Mouse (Mus musculus) neural tube, embryonic 12.5 days (tissue): ENCODE measurements at regions not wholly inside any gene's neighbourhood (a gene's known extent, or its start where the extent isn't known, plus 50 kb on each side); places are given as distances from the start of the nearest gene placed in this dataset.

ENCODE experiments used
- ATAC-seq: fragments of 200-750 bp; cut with Nextera tagmentation; 2 replicates; pipeline ENCODE4 v1.8.0; 2017; ENCODE audit warnings: low read depth, mild to moderate bottlenecking, moderate TSS enrichment, moderate library complexity; ENCODE audit not compliant: low FRiP score
- H3K27ac ChIP-seq: fragments of 300-500 bp; sonication (generic); 2 replicates; pipeline ENCODE4 v1.5.1; 2016
- H3K27me3 ChIP-seq: fragments of 300-500 bp; sonication (generic); replicated peaks from 2 replicates; pipeline ENCODE4 v1.6.1; 2016; ENCODE audit warnings: mild to moderate bottlenecking
- H3K36me3 ChIP-seq: fragments of 300-500 bp; sonication (generic); 2 replicates; pipeline ENCODE4 v1.6.1; 2016; ENCODE audit warnings: mild to moderate bottlenecking
- H3K4me1 ChIP-seq: fragments of 300-500 bp; sonication (generic); 2 replicates; pipeline ENCODE4 v1.6.1; 2016
- H3K4me2 ChIP-seq: fragments of 300-500 bp; sonication (generic); replicated peaks from 2 replicates; pipeline ENCODE4 v1.6.1; 2016; ENCODE audit warnings: mild to moderate bottlenecking
- H3K4me3 ChIP-seq: fragments of 300-500 bp; sonication (generic); 2 replicates; pipeline ENCODE4 v1.5.1; 2016
- H3K9ac ChIP-seq: fragments of 300-500 bp; sonication (generic); 2 replicates; pipeline ENCODE4 v1.6.1; 2016; ENCODE audit warnings: mild to moderate bottlenecking
- H3K9me3 ChIP-seq: fragments of 300-500 bp; sonication (generic); 2 replicates; pipeline ENCODE4 v1.6.1; 2016; ENCODE audit warnings: mild to moderate bottlenecking
- WGBS: fragments of 180-500 bp; shearing (Covaris S2); methylation state at CpG from one replicate; pipeline ENCODE4 v1.1.7; 2016; 5-methylcytosine and 5-hydroxymethylcytosine counted together

DNA sequence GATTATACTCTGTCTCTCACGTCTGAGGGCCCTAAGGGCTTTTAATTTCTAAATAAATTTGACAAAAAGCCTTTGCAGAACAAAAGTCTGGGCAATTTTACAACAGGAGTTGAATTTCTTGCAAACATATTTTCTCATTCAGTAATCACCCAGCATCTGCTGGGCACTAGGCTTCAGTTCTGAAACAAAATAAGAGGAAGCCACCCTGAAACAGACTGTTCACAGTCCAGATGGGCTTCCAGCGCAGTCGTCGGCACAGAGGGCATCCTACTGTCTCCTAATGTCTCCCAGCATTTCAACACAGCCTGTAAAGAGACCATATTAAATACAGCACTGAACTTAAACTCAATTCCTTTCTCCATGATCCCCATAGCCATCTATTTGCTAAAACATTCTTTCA, 324.5 kb upstream of the Trib2 start:
- Histone ChIP-seq H3K27me3 (no peaks in the 10 kb centered on the region), H3K4me1 (no peaks in the 10 kb centered on the region), H3K27ac (no peak overlapping the region), H3K36me3 (no peaks in the 10 kb centered on the region), H3K4me2 (no peak overlapping the region), H3K9me3 (no peaks in the 10 kb centered on the region), H3K4me3 (no peak overlapping the region), H3K9ac (no peak overlapping the region)
- no peak for ATAC-seq
- WGBS: 71% methylated on average over 4 of the region's 4 CpGs

DNA sequence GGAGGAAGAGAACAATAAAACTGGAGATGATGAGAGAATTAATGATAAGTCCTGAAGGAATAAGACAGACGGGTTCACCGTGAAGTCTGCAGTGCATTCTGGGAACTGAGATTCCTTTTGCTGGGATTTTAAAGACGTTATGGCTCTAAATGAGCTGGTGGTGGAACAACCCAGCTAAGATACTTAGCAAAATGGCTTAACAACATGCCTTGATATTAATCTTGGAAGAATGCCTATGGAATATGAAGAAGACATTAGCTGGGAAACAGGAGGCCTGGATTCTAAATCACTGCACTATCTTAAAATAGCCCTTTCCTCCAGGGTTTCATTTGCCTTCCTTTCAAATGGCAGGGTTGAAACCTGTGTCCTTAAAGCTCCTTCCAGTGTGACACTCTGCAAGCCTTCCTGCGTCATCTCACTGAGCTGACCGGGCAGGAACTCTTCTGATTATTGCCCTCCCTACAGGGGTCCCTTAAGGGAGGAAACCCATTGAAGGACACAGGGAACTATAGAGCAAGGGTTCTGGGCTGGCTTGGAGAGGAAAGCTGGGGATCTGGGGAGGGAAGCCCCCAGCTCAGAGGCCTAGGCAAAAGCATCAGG, 323.9 kb upstream of the Trib2 start:
- Histone ChIP-seq H3K36me3 (no peaks in the 10 kb centered on the region), H3K27ac (no peak overlapping the region), H3K4me1 (no peaks in the 10 kb centered on the region), H3K9me3 (no peaks in the 10 kb centered on the region), H3K27me3 (no peaks in the 10 kb centered on the region), H3K4me3 (no peak overlapping the region), H3K9ac (no peak overlapping the region), H3K4me2 (no peak overlapping the region)
- ATAC-seq: no peak
- 51% methylated on average over 5 of the region's 5 CpGs for WGBS

DNA sequence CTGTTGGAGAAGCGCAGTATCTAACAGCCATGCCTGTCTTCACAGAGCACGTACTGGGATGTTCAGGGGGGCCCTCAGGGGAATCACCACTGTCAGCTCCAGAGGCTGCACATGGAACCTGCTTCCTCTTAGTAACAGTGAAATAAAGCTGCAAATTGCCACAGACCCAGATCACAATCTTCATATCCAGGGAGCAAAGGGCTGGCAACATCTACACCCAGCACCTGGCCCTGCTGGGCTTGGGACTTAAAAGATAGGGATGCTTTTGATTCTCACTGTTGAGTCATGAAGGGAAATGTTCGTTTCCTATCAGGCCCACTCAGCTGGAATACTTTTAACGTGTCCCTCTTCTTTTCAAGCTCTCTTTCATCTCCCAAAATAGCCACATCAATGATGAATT, 322.4 kb upstream of the Trib2 start:
- no peak overlapping the region for H3K27ac ChIP-seq
- H3K9ac ChIP-seq: no peak overlapping the region
- H3K4me2 ChIP-seq: no peak overlapping the region
- no peaks in the 10 kb centered on the region for H3K9me3 ChIP-seq
- no peaks in the 10 kb centered on the region for H3K4me1 ChIP-seq
- ATAC-seq: no peak
- no peaks in the 10 kb centered on the region for H3K27me3 ChIP-seq
- WGBS: 69% methylated on average over 4 of the region's 4 CpGs
- H3K4me3 ChIP-seq: no peak overlapping the region
- H3K36me3 ChIP-seq: no peaks in the 10 kb centered on the region

DNA sequence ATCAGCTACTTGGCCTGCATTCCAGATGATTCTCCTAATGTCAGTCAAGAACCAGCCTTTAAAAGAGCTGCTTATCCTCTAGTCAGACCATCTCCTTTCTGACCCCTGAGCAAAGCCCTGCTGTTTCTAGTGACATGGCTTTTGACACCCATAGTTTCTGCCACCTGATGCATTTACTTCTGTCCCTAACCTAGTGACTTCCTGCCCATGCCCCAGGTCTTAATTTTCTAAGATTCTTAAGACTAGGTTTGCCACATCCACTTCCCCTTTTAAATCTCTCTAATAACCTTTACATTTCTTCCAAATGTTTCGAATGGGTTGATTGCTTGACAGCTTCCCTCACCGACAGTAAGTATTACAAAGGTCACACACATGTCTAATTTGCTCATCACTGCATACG, 321.1 kb upstream of the Trib2 start:
- 88% methylated on average over 3 of the region's 3 CpGs for WGBS
- Histone ChIP-seq H3K36me3 (no peaks in the 10 kb centered on the region), H3K9ac (no peak overlapping the region), H3K4me3 (no peak overlapping the region), H3K27me3 (no peaks in the 10 kb centered on the region), H3K27ac (no peak overlapping the region), H3K9me3 (no peaks in the 10 kb centered on the region), H3K4me2 (no peak overlapping the region), H3K4me1 (no peaks in the 10 kb centered on the region)
- no peak for ATAC-seq

DNA sequence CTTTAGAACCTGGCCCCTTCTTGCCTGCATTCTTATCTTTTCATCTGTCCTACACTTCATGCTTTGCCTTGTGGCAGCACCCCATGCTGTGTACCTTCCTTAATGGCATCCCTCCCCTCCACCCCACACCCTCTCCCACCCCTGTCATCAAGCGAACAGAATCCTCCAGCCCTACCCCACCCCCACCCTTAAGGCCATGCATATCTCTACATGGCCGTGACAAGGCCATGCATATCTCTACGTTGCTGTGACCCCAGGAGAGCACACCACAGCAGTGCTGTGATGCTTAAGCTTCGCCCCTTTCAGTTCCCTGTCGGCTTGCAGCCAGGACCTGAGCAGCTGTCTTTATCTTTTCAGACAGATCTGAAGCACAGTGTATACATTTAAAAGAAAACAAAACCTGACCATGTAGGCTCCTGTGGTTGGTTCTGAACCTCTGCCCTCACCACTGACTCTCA, 319.5 kb upstream of the Trib2 start:
- Histone ChIP-seq H3K9ac (no peak overlapping the region), H3K4me2 (no peak overlapping the region), H3K27me3 (no peaks in the 10 kb centered on the region), H3K4me1 (no peaks in the 10 kb centered on the region), H3K9me3 (no peaks in the 10 kb centered on the region), H3K4me3 (no peak overlapping the region), H3K36me3 (no peaks in the 10 kb centered on the region), H3K27ac (no peak overlapping the region)
- no peak for ATAC-seq
- WGBS: 29% methylated on average over 5 of the region's 5 CpGs

DNA sequence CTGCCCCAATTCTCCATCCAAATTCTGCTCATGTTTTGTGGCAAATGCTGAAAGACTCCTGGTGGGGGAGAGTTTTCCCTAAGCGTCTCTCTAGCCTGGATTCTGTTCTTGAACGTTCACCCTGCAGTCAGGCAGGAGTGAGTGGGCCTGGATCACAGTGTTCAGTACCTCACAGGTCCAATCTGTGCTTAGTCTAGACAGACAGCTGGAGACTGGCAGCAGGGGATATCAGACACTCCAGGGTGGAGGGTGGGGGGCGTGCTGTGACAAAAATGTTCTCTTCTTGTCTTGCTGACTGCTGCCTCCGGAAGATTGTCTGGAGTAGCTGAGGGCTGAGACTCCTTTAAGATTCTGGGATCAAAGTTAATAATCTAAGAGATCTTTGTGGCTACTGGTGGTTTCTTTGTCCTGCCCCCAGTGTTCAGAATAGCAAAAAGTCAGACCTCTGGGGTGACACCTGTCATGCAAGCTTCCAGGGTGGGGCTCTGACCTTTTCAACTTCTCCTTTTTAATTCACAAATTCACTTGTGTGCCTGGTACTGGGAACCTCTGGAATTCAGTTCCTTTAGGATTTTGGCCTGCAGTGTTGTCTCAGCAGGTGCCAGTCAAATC, 319.0 kb upstream of the Trib2 start:
- Histone ChIP-seq H3K27ac (no peak overlapping the region), H3K9me3 (no peaks in the 10 kb centered on the region), H3K4me2 (no peak overlapping the region), H3K4me1 (no peaks in the 10 kb centered on the region), H3K4me3 (no peak overlapping the region), H3K27me3 (no peaks in the 10 kb centered on the region), H3K9ac (no peak overlapping the region), H3K36me3 (no peaks in the 10 kb centered on the region)
- no peak for ATAC-seq
- WGBS: 35% methylated on average over 4 of the region's 4 CpGs

DNA sequence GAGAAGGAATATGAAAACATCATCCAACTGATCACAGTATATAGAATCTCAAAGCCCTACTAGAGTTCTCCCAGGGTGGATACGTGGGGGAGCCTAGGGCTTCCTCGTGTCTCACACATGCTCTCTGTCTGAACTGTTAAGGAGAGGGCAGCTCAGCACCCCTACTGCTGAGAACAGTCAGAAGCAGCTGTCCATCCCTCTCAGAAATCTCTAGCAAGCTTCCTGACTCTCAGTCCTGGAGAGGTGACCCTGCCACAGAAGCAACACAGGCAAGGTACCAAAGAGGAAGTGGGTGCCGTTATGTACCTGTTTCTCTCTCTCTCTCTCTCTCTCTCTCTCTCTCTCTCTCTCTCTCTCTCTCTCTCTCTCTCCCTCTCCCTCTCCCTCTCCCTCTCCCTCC, 317.7 kb upstream of the Trib2 start:
- Histone ChIP-seq H3K9me3 (no peaks in the 10 kb centered on the region), H3K4me1 (no peaks in the 10 kb centered on the region), H3K4me2 (no peak overlapping the region), H3K9ac (no peak overlapping the region), H3K27ac (no peak overlapping the region), H3K27me3 (no peaks in the 10 kb centered on the region), H3K4me3 (no peak overlapping the region), H3K36me3 (no peaks in the 10 kb centered on the region)
- no peak for ATAC-seq
- 85% methylated on average over 3 of the region's 3 CpGs for WGBS

DNA sequence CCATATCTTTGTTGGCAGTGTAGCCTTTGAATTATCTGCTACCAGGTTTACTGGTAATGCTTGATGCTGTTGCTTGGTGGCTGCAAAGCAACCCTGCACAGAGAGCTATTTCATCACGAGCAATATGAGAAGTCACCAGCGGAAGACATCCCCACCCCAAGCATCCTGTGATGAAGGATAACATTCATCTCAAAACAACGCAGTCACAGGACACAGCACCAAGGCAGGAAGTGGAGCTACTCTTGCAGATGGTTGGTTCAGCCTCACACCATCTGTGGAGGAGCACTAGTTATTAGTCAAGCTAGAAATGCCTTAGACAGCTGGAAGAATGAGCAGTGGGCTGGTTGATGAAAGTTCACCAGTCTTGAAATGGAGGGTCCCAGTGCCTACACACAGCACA, 316.5 kb upstream of the Trib2 start:
- WGBS: 86% methylated on average over 3 of the region's 3 CpGs

DNA sequence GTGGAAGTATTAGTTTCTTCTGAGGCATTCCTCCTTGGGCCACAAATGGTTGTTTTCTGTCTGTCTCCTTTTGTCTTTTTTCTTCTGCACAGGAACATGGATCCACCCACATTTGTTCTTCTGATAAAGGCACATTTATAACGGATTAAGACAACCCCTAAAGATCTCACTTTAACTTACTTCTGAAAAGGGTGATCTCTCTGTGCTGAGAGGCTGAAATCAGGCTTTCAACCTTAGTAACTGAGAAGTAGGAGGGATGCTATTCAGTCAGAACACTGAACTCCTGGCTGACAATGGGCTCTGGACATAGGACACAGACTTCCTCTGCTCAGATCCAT, 315.0 kb upstream of the Trib2 start:
- Histone ChIP-seq H3K4me3 (no peak overlapping the region), H3K27ac (no peak overlapping the region), H3K4me2 (no peak overlapping the region), H3K9ac (no peak overlapping the region), H3K9me3 (no peaks in the 10 kb centered on the region), H3K27me3 (no peaks in the 10 kb centered on the region), H3K4me1 (no peaks in the 10 kb centered on the region), H3K36me3 (no peaks in the 10 kb centered on the region)
- ATAC-seq: no peak
- WGBS: 69% methylated on average over 1 of the region's 1 CpGs

More for the DNA sequence above, 316.5 kb upstream of the Trib2 start:
- H3K36me3 ChIP-seq: no peaks in the 10 kb centered on the region
- no peak for ATAC-seq
- H3K27me3 ChIP-seq: no peaks in the 10 kb centered on the region
- no peaks in the 10 kb centered on the region for H3K4me1 ChIP-seq
- H3K4me3 ChIP-seq: no peak overlapping the region
- no peak overlapping the region for H3K27ac ChIP-seq
- H3K4me2 ChIP-seq: no peak overlapping the region
- no peaks in the 10 kb centered on the region for H3K9me3 ChIP-seq
- no peak overlapping the region for H3K9ac ChIP-seq

DNA sequence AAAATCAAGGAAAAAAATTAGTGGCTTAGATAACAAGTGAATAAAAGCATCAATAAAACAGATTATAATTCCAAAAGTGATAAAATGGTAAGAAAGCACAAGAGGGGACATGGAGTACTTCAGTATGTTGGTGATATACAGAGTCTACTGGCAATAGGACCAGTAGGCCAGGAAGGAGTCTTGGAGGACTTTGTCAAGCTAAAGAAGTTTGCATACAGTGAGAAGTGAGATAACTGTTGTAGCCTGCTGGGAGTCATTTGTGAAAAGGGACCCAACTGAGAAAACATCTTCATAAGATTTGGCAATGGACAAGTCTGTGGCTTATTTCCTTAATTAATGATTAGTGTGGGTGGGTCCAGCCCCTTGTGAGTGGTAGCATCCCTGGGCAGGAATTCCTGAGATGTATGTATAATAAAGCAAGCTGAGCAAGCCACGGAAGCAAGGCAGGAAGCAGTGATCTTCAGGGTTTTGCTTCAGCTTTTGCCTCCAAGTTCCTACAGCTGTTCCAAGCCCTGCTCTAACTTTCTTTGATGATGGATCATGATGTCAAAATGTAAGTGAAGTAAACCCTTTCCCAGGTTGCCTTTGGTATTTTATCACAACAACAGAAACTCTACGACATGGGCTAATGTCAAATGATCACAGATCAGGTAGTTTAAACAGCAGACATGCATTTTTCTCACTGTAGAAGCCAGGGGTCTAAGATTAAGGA, 314.5 kb upstream of the Trib2 start:
- no peak for ATAC-seq
- Histone ChIP-seq H3K36me3 (no peaks in the 10 kb centered on the region), H3K9ac (no peak overlapping the region), H3K27ac (no peak overlapping the region), H3K4me1 (no peaks in the 10 kb centered on the region), H3K4me2 (no peak overlapping the region), H3K9me3 (no peaks in the 10 kb centered on the region), H3K27me3 (no peaks in the 10 kb centered on the region), H3K4me3 (no peak overlapping the region)
- WGBS: 71% methylated on average over 2 of the region's 2 CpGs

DNA sequence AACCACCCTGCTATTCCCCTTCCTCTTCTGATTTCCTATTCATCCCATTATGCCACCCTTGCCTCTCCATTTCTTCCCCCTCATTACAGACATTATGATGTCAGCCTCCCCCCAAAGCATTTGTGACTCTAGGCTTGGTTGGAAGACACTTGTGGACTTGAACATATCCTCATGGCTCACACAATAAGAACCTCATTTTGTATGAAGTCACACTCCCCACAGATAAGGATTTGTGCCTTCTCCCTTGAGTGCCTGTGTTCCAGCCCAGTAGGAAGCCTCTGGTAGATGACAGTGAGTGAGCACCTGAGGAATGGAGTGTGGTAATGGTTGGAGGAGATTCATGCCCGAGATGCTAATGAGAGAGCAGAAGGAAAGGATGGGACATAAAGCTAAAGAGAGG, 313.9 kb upstream of the Trib2 start:
- Histone ChIP-seq H3K27me3 (no peaks in the 10 kb centered on the region), H3K4me3 (no peak overlapping the region), H3K4me2 (no peak overlapping the region), H3K27ac (no peak overlapping the region), H3K9me3 (no peaks in the 10 kb centered on the region), H3K4me1 (no peaks in the 10 kb centered on the region), H3K9ac (no peak overlapping the region), H3K36me3 (no peaks in the 10 kb centered on the region)
- ATAC-seq: no peak
- WGBS: 38% methylated on average over 1 of the region's 1 CpGs

DNA sequence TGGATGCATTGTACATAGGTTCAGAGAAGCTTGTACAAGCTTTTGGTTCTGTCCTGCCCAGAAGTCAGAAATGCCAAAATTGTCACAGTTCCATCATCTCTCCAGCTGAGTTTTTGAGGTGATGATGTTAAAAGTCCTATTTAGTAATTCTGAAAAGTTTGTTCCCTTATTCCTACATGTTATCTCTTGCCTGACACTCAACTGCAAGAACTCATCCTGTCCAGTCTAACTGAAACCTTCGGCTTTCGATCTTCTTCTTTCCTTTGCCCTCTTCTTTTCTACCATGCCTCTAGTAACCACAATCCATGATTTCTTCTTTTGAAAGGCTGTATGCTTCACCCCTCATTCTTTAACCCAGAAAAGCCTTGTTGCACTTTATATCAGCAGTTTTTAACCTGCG, 313.2 kb upstream of the Trib2 start:
- Histone ChIP-seq H3K27ac (no peak overlapping the region), H3K4me2 (no peak overlapping the region), H3K9ac (no peak overlapping the region), H3K4me1 (no peaks in the 10 kb centered on the region), H3K27me3 (no peaks in the 10 kb centered on the region), H3K4me3 (no peak overlapping the region), H3K9me3 (no peaks in the 10 kb centered on the region), H3K36me3 (no peaks in the 10 kb centered on the region)
- ATAC-seq: no peak
- WGBS: 95% methylated on average over 3 of the region's 3 CpGs

DNA sequence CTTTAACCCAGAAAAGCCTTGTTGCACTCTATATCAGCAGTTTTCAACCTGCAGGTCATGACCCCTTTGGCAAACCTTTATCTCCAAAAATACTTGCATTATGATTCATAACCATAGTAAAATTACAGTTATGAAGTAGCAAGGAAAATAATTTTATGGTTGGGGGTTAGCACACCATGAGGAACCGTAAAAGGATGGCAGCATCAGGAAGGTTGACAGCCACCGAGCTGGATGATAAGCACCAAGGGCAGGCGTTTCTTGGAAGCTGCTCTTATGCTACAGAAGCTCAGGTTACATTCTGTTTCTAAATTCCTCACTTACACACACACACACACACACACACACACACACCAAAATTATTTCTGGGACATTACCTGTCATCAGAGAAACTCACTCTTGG, 312.5 kb upstream of the Trib2 start:
- WGBS: 82% methylated on average over 3 of the region's 3 CpGs
- Histone ChIP-seq H3K9ac (no peak overlapping the region), H3K4me1 (no peaks in the 10 kb centered on the region), H3K9me3 (no peaks in the 10 kb centered on the region), H3K4me3 (no peak overlapping the region), H3K27ac (no peak overlapping the region), H3K27me3 (no peaks in the 10 kb centered on the region), H3K36me3 (no peaks in the 10 kb centered on the region), H3K4me2 (no peak overlapping the region)
- ATAC-seq: no peak
